10 mouse cellular contexts compared by ENCODE assay signal in genomic region chr10:29311480-29312219, GRCm38 (mm10). TPM values are rescaled to one million over a fixed set of nuclear protein-coding genes. Genes with fewer than 3 reads are reported as not detected.
DNase-seq lines count a peak whose midpoint lies in the region; ATAC-seq and TF ChIP-seq lines count a peak whose summit lies in the region.
"Had no signal": no experiment of that assay in that cellular context is flagged by ENCODE, and none has a peak within 500 bp of the region (broad histone marks: within the 10 kb centered on the region; RNA-seq: fewer than 3 reads in every experiment).

No protein-coding gene starts in this region.

- no peaks in the 10 kb centered on the region for H3K27me3 ChIP-seq in liver, adult 2 months (ENCODE audit: control insufficient read depth, insufficient read depth, low read length)
- no peaks in the 10 kb centered on the region for H3K27me3 ChIP-seq in hindbrain, embryonic 16.5 days (replicated peaks; ENCODE audit: control insufficient read depth, insufficient read depth, low read length)
- no peaks in the 10 kb centered on the region for H3K27me3 ChIP-seq in midbrain, postnatal 0 days (ENCODE audit: insufficient read depth, low read length)
- H3K27me3 ChIP-seq: embryonic facial prominence, embryonic 15.5 days had no signal

- peak overlapping the region; percentile 69; the same call in 1 of the 2 replicates for H3K4me2 ChIP-seq in hindbrain, embryonic 16.5 days (ENCODE audit: low read length)
- peak overlapping the region; percentile 55 for H3K4me2 ChIP-seq in midbrain, postnatal 0 days (ENCODE audit: low read depth, low read length, poor library complexity, severe bottlenecking)

- H3K27ac ChIP-seq in liver, adult 2 months (replicated peaks; ENCODE audit: insufficient read depth, low read depth, low read length) = peak overlapping the region; percentile 52
- H3K27ac ChIP-seq in brown adipose tissue, adult 24 weeks (replicated peaks; ENCODE audit: low read depth, low read length) = peak overlapping the region; percentile 54
- H3K27ac ChIP-seq in hindbrain, embryonic 16.5 days (ENCODE audit: low read depth, low read length) = no peak overlapping the region
- no peak overlapping the region for H3K27ac ChIP-seq in midbrain, postnatal 0 days (ENCODE audit: low read depth, low read length)

- peak; percentile 76 for DNase-seq in liver, adult 2 months (ENCODE audit: extremely low read depth, low read depth, low spot score)
- no peak for DNase-seq in liver
- no peak for DNase-seq in midbrain, postnatal 0 days (ENCODE audit: low spot score)
- no peak for DNase-seq in thymus, postnatal 25 days
- no peak for DNase-seq in cerebellum, postnatal 36 days
- DNase-seq: heart, adult 2 months; right cerebral cortex, postnatal 14 days had no signal

- ATAC-seq in hindbrain, embryonic 16.5 days = no peak
- no peak for ATAC-seq in midbrain, postnatal 0 days (ENCODE audit: low FRiP score)

- H3K9me3 ChIP-seq in hindbrain, embryonic 16.5 days (ENCODE audit: control insufficient read depth, low read length) = no peaks in the 10 kb centered on the region
- H3K9me3 ChIP-seq in midbrain, postnatal 0 days (ENCODE audit: low read length) = no peaks in the 10 kb centered on the region
- H3K9me3 ChIP-seq: embryonic facial prominence, embryonic 15.5 days had no signal

- 24% methylated on average over 4 of the region's 4 CpGs for WGBS in liver, adult 2 months
- WGBS in hindbrain, embryonic 16.5 days = 66% methylated on average over 4 of the region's 4 CpGs
- WGBS in midbrain, postnatal 0 days = 76% methylated on average over 4 of the region's 4 CpGs

- H3K4me3 ChIP-seq in liver, adult 2 months (ENCODE audit: insufficient read depth, low read depth, low read length) = no peak overlapping the region
- H3K4me3 ChIP-seq in brown adipose tissue, adult 24 weeks (ENCODE audit: insufficient read depth, low read depth, low read length) = no peak overlapping the region
- H3K4me3 ChIP-seq in hindbrain, embryonic 16.5 days (ENCODE audit: low read length) = no peak overlapping the region
- no peak overlapping the region for H3K4me3 ChIP-seq in midbrain, postnatal 0 days (ENCODE audit: low read depth, low read length)

- H3K9ac ChIP-seq in liver, adult 2 months (ENCODE audit: low read depth, low read length) = no peak overlapping the region
- no peak overlapping the region for H3K9ac ChIP-seq in hindbrain, embryonic 16.5 days (ENCODE audit: low read depth, low read length)
- H3K9ac ChIP-seq in midbrain, postnatal 0 days (replicated peaks; ENCODE audit: low read length, poor library complexity, severe bottlenecking) = no peak overlapping the region

- no peak for TF ChIP-seq POLR2A in liver, adult 2 months (IDR thresholded peaks at IDR 0.05; ENCODE audit: extremely low read depth, insufficient read depth, low read length)

- peaks cover 6% of the 10 kb centered on the region; the same call in 1 of the 2 replicates for H3K4me1 ChIP-seq in liver, adult 2 months (ENCODE audit: control insufficient read depth, insufficient read depth, low read length)
- H3K4me1 ChIP-seq in brown adipose tissue, adult 24 weeks (ENCODE audit: control insufficient read depth, insufficient read depth, insufficient read length, low read length) = no peaks in the 10 kb centered on the region
- peaks cover 5% of the 10 kb centered on the region for H3K4me1 ChIP-seq in hindbrain, embryonic 16.5 days (ENCODE audit: control insufficient read depth, insufficient read depth, low read depth, low read length)
- no peaks in the 10 kb centered on the region for H3K4me1 ChIP-seq in midbrain, postnatal 0 days (ENCODE audit: insufficient read depth, low read length)
- H3K4me1 ChIP-seq: embryonic facial prominence, embryonic 15.5 days had no signal

- H3K36me3 ChIP-seq in liver, adult 2 months (ENCODE audit: control insufficient read depth, insufficient read depth, low read length) = no peaks in the 10 kb centered on the region
- no peaks in the 10 kb centered on the region for H3K36me3 ChIP-seq in hindbrain, embryonic 16.5 days (ENCODE audit: control insufficient read depth, insufficient read depth, low read length)
- no peaks in the 10 kb centered on the region for H3K36me3 ChIP-seq in midbrain, postnatal 0 days (ENCODE audit: insufficient read depth, low read length)
- H3K36me3 ChIP-seq: embryonic facial prominence, embryonic 15.5 days had no signal

- TF ChIP-seq CTCF in liver, adult 2 months (IDR thresholded peaks at IDR 0.05; ENCODE audit: low read depth, low read length) = no peak
- TF ChIP-seq CTCF in midbrain, postnatal 0 days (IDR thresholded peaks at IDR 0.05) = no peak

- no peaks in the 10 kb centered on the region; the same call in 1 of the 2 replicates for H3K79me2 ChIP-seq in liver, adult 2 months (ENCODE audit: control insufficient read depth, insufficient read depth, low read length)

RNA-seq across cellular contexts. Expression of gene Echdc1, which starts 1.3 kb away (rescaled TPM):
- 65.2 and 100 TPM in 2 replicates for total RNA-seq in liver, adult 2 months (2014; rRNA removed)
- 12.4 and 17.9 TPM in 2 replicates for polyA plus RNA-seq in liver, adult 2 months (2012; rRNA removed)
- polyA plus RNA-seq in brown adipose tissue, adult 24 weeks (2012; ENCODE audit: insufficient read depth, insufficient read length, missing spikeins) = 274 and 368 TPM in 2 replicates
- polyA plus RNA-seq in hindbrain, embryonic 16.5 days (2015; fragmentation: Nextera tagmentation; extraction: Ambion mirVana) = 35.5 and 37.9 TPM in 2 replicates
- total RNA-seq in midbrain, postnatal 0 days (2014; rRNA removed) = 11.4 and 15.3 TPM in 2 replicates
- 26.2 and 28.6 TPM in 2 replicates for polyA plus RNA-seq in midbrain, postnatal 0 days (2015; fragmentation: Nextera tagmentation; extraction: Ambion mirVana)

RNA-seq across cellular contexts. Expression of gene Rnf146, which starts 50.6 kb away (rescaled TPM):
- 27.8 and 30.1 TPM in 2 replicates for total RNA-seq in liver, adult 2 months (2014; rRNA removed)
- 11.2 and 12.9 TPM in 2 replicates for polyA plus RNA-seq in liver, adult 2 months (2012; rRNA removed)
- 21.6 and 33.1 TPM in 2 replicates for polyA plus RNA-seq in brown adipose tissue, adult 24 weeks (2012; ENCODE audit: insufficient read depth, insufficient read length, missing spikeins)
- 78.9 and 83.9 TPM in 2 replicates for polyA plus RNA-seq in hindbrain, embryonic 16.5 days (2015; fragmentation: Nextera tagmentation; extraction: Ambion mirVana)
- total RNA-seq in midbrain, postnatal 0 days (2014; rRNA removed) = 45.2 and 57.0 TPM in 2 replicates
- 58.1 and 62.6 TPM in 2 replicates for polyA plus RNA-seq in midbrain, postnatal 0 days (2015; fragmentation: Nextera tagmentation; extraction: Ambion mirVana)

Comparison
In these comparisons a context has a peak if more than half of its experiments do, and no peak if none do; other contexts are left out.
1. H3K27ac ChIP-seq: peak in liver, adult 2 months (single experiment) and brown adipose tissue, adult 24 weeks (single experiment); none in hindbrain, embryonic 16.5 days (single experiment) and midbrain, postnatal 0 days (single experiment).